Mouse (Mus musculus): Measurements from ENCODE around the gene Clcn2.

GRCm38 (mm10) chr16:20736168-20736567 lies 18.6 kb upstream of the Clcn2 start:
- TF ChIP-seq CEBPB (IDR thresholded peaks at IDR 0.05; ENCODE audit: insufficient read depth, poor library complexity, severe bottlenecking) (no peak), E2F4 (IDR thresholded peaks at IDR 0.05; ENCODE audit: insufficient read depth) (no peak)
